Mouse (Mus musculus) CH12.LX (cell line): ENCODE measurements around the gene Ildr1. TPM values are rescaled to one million over a fixed set of nuclear protein-coding genes. Genes with fewer than 3 reads are reported as not detected.

Source experiments
- DNase-seq: peaks from one replicate; pipeline ENCODE4 v3.0.0-alpha.2; 2013; ENCODE audit errors: extremely low read depth
- H3K27ac ChIP-seq: 2 replicates; pipeline ENCODE4 v1.5.1; 2012; ENCODE audit warnings: low read depth, mild to moderate bottlenecking, control low read depth, moderate library complexity; ENCODE audit not compliant: insufficient read depth
- H3K27me3 ChIP-seq: replicated peaks from 2 replicates; pipeline ENCODE3; 2012; ENCODE audit warnings: inconsistent platforms
- H3K36me3 ChIP-seq, 2 experiments: replicated peaks in 1 of 2; 2 replicates each; pipeline versions ENCODE3 to v1.6.1; 2012; ENCODE audit warnings: inconsistent platforms in 1 of 2, low read length in 1 of 2, mild to moderate bottlenecking in 1 of 2, mixed read lengths in 1 of 2, moderate library complexity in 1 of 2; ENCODE audit not compliant: control insufficient read depth in 1 of 2, insufficient read depth in 1 of 2
- H3K4me1 ChIP-seq, 2 experiments: 2 replicates each; pipeline ENCODE4 v1.6.1; 2012; ENCODE audit warnings: inconsistent platforms in 1 of 2, moderate library complexity in 1 of 2; ENCODE audit not compliant: insufficient read depth in 2 of 2, control insufficient read depth in 1 of 2
- H3K4me2 ChIP-seq: 2 replicates; pipeline ENCODE4 v1.6.1; 2012; ENCODE audit warnings: low read depth, mild to moderate bottlenecking, control low read depth; ENCODE audit not compliant: poor library complexity, insufficient read depth, severe bottlenecking
- H3K4me3 ChIP-seq, 3 experiments: fragments of 150-350 bp in 1 of 3; sonication (generic) in 1 of 3; replicated peaks in 1 of 3; 2 replicates each; pipeline versions ENCODE3 to v1.5.1; 2011 to 2012; ENCODE audit warnings: low read depth in 2 of 3, low read length in 2 of 3, mild to moderate bottlenecking in 2 of 3, moderate library complexity in 2 of 3, control low read depth in 1 of 3, improper control_type of control experiment in 1 of 3, inconsistent platforms in 1 of 3, mixed read lengths in 1 of 3; ENCODE audit not compliant: poor library complexity in 1 of 3
- H3K79me2 ChIP-seq: replicated peaks from 2 replicates; pipeline ENCODE4 v1.6.1; 2012; ENCODE audit warnings: mild to moderate bottlenecking, moderate library complexity; ENCODE audit not compliant: control insufficient read depth, poor library complexity, insufficient read depth, severe bottlenecking; ENCODE audit errors: extremely low read depth
- H3K9ac ChIP-seq: 2 replicates; pipeline ENCODE4 v1.6.1; 2012; ENCODE audit warnings: low read depth, mild to moderate bottlenecking, control low read depth, moderate library complexity; ENCODE audit not compliant: insufficient read depth
- H3K9me3 ChIP-seq: replicated peaks from 2 replicates; pipeline ENCODE3; 2012; ENCODE audit warnings: low read length, inconsistent platforms, mixed read lengths
- BHLHE40 ChIP-seq: IDR thresholded peaks from 2 replicates; pipeline ENCODE4 v1.6.1; 2011; ENCODE audit warnings: mild to moderate bottlenecking, low read depth, low read length, improper control_type of control experiment
- CHD1 ChIP-seq: IDR thresholded peaks from 2 replicates; pipeline ENCODE4 v1.6.1; 2012; ENCODE audit warnings: low read depth, low read length, improper control_type of control experiment, inconsistent platforms
- CHD2 ChIP-seq: IDR thresholded peaks from 2 replicates; pipeline ENCODE4 v1.6.1; 2011; ENCODE audit warnings: low read length, improper control_type of control experiment
- CTCF ChIP-seq, 2 experiments: IDR thresholded peaks in 1 of 2; conservative IDR thresholded peaks in 1 of 2; 2 replicates each; pipeline ENCODE4 v1.5.1; 2011 to 2012; ENCODE audit warnings: low read depth in 2 of 2, low read length in 2 of 2, improper control_type of control experiment in 1 of 2, inconsistent platforms in 1 of 2, mild to moderate bottlenecking in 1 of 2, moderate library complexity in 1 of 2
- ELF1 ChIP-seq: IDR thresholded peaks from 2 replicates; pipeline ENCODE4 v1.6.1; 2014; ENCODE audit warnings: low read depth, mild to moderate bottlenecking, inconsistent platforms, low read length, improper control_type of control experiment
- ETS1 ChIP-seq: conservative IDR thresholded peaks from 2 replicates; pipeline ENCODE4 v1.6.1; 2012; ENCODE audit warnings: low read depth, mild to moderate bottlenecking, inconsistent platforms, low read length, improper control_type of control experiment, moderate library complexity
- IRF4 ChIP-seq: IDR thresholded peaks from 2 replicates; pipeline ENCODE4 v1.6.1; 2014; ENCODE audit warnings: low read depth, mild to moderate bottlenecking, inconsistent platforms, low read length, improper control_type of control experiment
- JUN ChIP-seq: IDR thresholded peaks from 2 replicates; pipeline ENCODE4 v1.6.1; 2011; ENCODE audit warnings: low read depth, mild to moderate bottlenecking, low read length, improper control_type of control experiment, moderate library complexity; ENCODE audit not compliant: insufficient read depth
- JUND ChIP-seq: conservative IDR thresholded peaks from 2 replicates; pipeline ENCODE4 v1.6.1; 2011; ENCODE audit warnings: low read depth, low read length, improper control_type of control experiment
- KAT2A ChIP-seq: IDR thresholded peaks from 2 replicates; pipeline ENCODE4 v1.6.1; 2012; ENCODE audit warnings: low read length, improper control_type of control experiment, inconsistent platforms; ENCODE audit not compliant: insufficient replicate concordance
- MAFK ChIP-seq: IDR thresholded peaks from 2 replicates; pipeline ENCODE4 v1.6.1; 2011; ENCODE audit warnings: low read length, improper control_type of control experiment; ENCODE audit not compliant: insufficient replicate concordance
- MAX ChIP-seq: IDR thresholded peaks from 2 replicates; pipeline ENCODE4 v1.6.1; 2011; ENCODE audit warnings: low read length, improper control_type of control experiment
- MYC ChIP-seq: IDR thresholded peaks from 2 replicates; pipeline ENCODE4 v1.6.1; 2011; ENCODE audit warnings: low read depth, mild to moderate bottlenecking, improper control_type of control experiment, low read length
- NELFE ChIP-seq: IDR thresholded peaks from 2 replicates; pipeline ENCODE4 v1.6.1; 2011; ENCODE audit warnings: low read depth, low read length, improper control_type of control experiment
- NRF1 ChIP-seq: IDR thresholded peaks from 2 replicates; pipeline ENCODE4 v1.6.1; 2014; ENCODE audit warnings: low read depth, mild to moderate bottlenecking, inconsistent platforms, low read length, improper control_type of control experiment, moderate library complexity
- POLR2AphosphoS2 ChIP-seq: IDR thresholded peaks from 2 replicates; pipeline ENCODE4 v1.6.1; 2011; ENCODE audit warnings: low read depth, low read length, improper control_type of control experiment
- RCOR1 ChIP-seq: conservative IDR thresholded peaks from 2 replicates; pipeline ENCODE4 v1.6.1; 2012; ENCODE audit warnings: low read depth, mild to moderate bottlenecking, inconsistent platforms, low read length, improper control_type of control experiment
- SMC3 ChIP-seq: IDR thresholded peaks from 2 replicates; pipeline ENCODE4 v1.6.1; 2011; ENCODE audit warnings: low read depth, low read length, improper control_type of control experiment
- TBP ChIP-seq: conservative IDR thresholded peaks from 2 replicates; pipeline ENCODE4 v1.6.1; 2011; ENCODE audit warnings: low read depth, low read length, improper control_type of control experiment
- USF1 ChIP-seq: IDR thresholded peaks from 2 replicates; pipeline ENCODE4 v1.6.1; 2014; ENCODE audit warnings: low read depth, mild to moderate bottlenecking, inconsistent platforms, low read length, improper control_type of control experiment
- USF2 ChIP-seq: conservative IDR thresholded peaks from 2 replicates; pipeline ENCODE4 v1.6.1; 2011; ENCODE audit warnings: low read depth, low read length, improper control_type of control experiment
- ZC3H11A ChIP-seq: IDR thresholded peaks from 2 replicates; pipeline ENCODE4 v1.6.1; 2012; ENCODE audit warnings: low read depth, mild to moderate bottlenecking, inconsistent platforms, low read length, improper control_type of control experiment
- ZKSCAN1 ChIP-seq: IDR thresholded peaks from 2 replicates; pipeline ENCODE4 v1.6.1; 2012; ENCODE audit warnings: low read depth, inconsistent platforms, low read length, improper control_type of control experiment, borderline replicate concordance
- ZMIZ1 ChIP-seq: IDR thresholded peaks from 2 replicates; pipeline ENCODE4 v1.6.1; 2012; ENCODE audit warnings: low read depth, mild to moderate bottlenecking, inconsistent platforms, low read length, improper control_type of control experiment
- dilution Hi-C: fragments of 300-500 bp; cut with MboI; formaldehyde crosslinking; loops from 2 replicates; pipeline ENCODE4 v1.14.3; 2020; ENCODE audit warnings: low sequenced_read_pairs; ENCODE audit not compliant: extremely low pct_unique_long_range_greater_than_20kb, extremely low pct_ligation_motif_present
- in situ Hi-C: fragments of 300-500 bp; cut with MboI; formaldehyde crosslinking; loops from 3 replicates; pipeline ENCODE4 v1.14.3; 2019; ENCODE audit warnings: low sequenced_read_pairs, low pct_ligation_motif_present, low pct_unique_long_range_greater_than_20kb, mixed read lengths
- polyA plus RNA-seq: library from polyadenylated mRNA; unstranded; fragments of >175 nt; gene quantifications from 2 replicates; pipeline ENCODE4 v1.2.1, GENCODE M21; 2012; ENCODE audit warnings: low read depth; ENCODE audit not compliant: insufficient read length
- total RNA-seq, 2 experiments: library from RNA; depleted of rRNA; stranded (reverse); fragments of 300-350 nt in 1 of 2; fragments of >200 nt in 1 of 2; gene quantifications; 2 replicates each; pipeline ENCODE4 v1.2.3; 2012 to 2014

The Ildr1 gene
- total and polyA plus RNA-seq, 3 experiments, result 0.34 to 0.81 (median 0.76) TPM

- no peak for DNase-seq
- no peak overlapping the region for H3K4me3 ChIP-seq
- H3K4me1 ChIP-seq, result peaks cover 26 to 57% of the 10 kb centered on the region in 2 experiments
- H3K9ac ChIP-seq, result no peak overlapping the region
- H3K27me3 ChIP-seq, result peaks cover 2% of the 10 kb centered on the region
- no peaks in the 10 kb centered on the region for H3K36me3 ChIP-seq
- TF ChIP-seq ZMIZ1 (no peak), KAT2A (no peak), BHLHE40 (no peak), USF1 (no peak), USF2 (no peak), NELFE (no peak), RCOR1 (no peak), JUND (no peak), CHD2 (no peak), CTCF (conservative IDR thresholded peaks at IDR 0.05 in 1 of 2, IDR thresholded peaks at IDR 0.05 in 1 of 2; ENCODE audit: low read depth in 2 of 2, low read length in 2 of 2) (no peak), CHD1 (no peak), MAX (no peak), TBP (no peak), IRF4 (no peak), POLR2AphosphoS2 (no peak)
- H3K9me3 ChIP-seq, result no peaks in the 10 kb centered on the region
- no peaks in the 10 kb centered on the region for H3K79me2 ChIP-seq
- H3K27ac ChIP-seq, result no peak overlapping the region
- in situ Hi-C loops, result loop anchor here (5.0 kb wide), 2 partner anchors 35 to 240 kb away; no protein-coding TSS in a partner anchor
- dilution Hi-C loops, result no loop called here
- no peak overlapping the region for H3K4me2 ChIP-seq
These were observed 23.7 kb downstream of the Ildr1 start for GRCm38 (mm10) chr16:36717481-36717880.

DNA sequence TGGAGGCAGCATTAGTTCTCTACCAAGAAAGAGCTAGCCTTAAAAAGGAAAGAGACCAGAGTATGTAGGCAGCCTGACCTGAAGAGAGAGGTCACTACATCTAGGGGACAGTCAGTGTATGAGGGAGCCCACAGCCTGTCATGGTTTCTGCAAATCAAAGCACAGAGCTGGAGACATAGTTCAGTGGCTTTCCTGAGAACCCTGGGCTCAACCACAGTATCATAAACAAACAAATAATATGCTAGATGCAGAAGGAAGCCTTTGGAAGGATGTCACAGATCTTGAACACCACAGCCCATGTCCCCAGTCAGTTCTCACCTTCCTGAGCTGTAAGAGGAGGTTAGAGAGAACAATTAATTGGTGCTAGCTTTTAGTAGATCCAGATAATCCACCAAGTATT, 24.9 kb downstream of the Ildr1 start:
- no peak overlapping the region for H3K4me3 ChIP-seq
- dilution Hi-C loops, result no loop called here
- DNase-seq, result no peak
- H3K36me3 ChIP-seq, result no peaks in the 10 kb centered on the region
- H3K27me3 ChIP-seq, result no peaks in the 10 kb centered on the region
- TF ChIP-seq NELFE (no peak), CHD1 (no peak), TBP (no peak), KAT2A (no peak), MYC (no peak), RCOR1 (no peak), ELF1 (no peak), SMC3 (no peak), ETS1 (no peak), ZKSCAN1 (no peak), JUN (no peak), NRF1 (no peak), MAFK (no peak), ZC3H11A (no peak)
- H3K9me3 ChIP-seq, result no peaks in the 10 kb centered on the region
- in situ Hi-C loops, result loop anchor here (5.0 kb wide), 2 partner anchors 36 to 241 kb away; no protein-coding TSS in a partner anchor
- H3K4me1 ChIP-seq, result peaks cover 27 to 66% of the 10 kb centered on the region in 2 experiments
- no peak overlapping the region for H3K9ac ChIP-seq
- H3K79me2 ChIP-seq, result no peaks in the 10 kb centered on the region
- H3K4me2 ChIP-seq, result no peak overlapping the region
- no peak overlapping the region for H3K27ac ChIP-seq
